Mouse (Mus musculus): ENCODE measurements at regions not wholly inside any gene's neighbourhood (a gene's known extent, or its start where the extent isn't known, plus 50 kb on each side); places are given as distances from the start of the nearest gene placed in this dataset.
A peak's percentile ranks its signal among the peaks of the same experiment; 100 is the strongest.

- Histone ChIP-seq H3K36me3 (ENCODE audit: control insufficient read depth, insufficient read depth, low read length) (no peaks in the 10 kb centered on the region), H3K4me3 (ENCODE audit: control insufficient read depth in 1 of 2, insufficient read depth in 1 of 2, low read depth in 1 of 2, low read length in 2 of 2) (no peak overlapping the region), H3K9me3 (ENCODE audit: control insufficient read depth, low read length) (no peaks in the 10 kb centered on the region), H3K4me1 (ENCODE audit: control insufficient read depth in 2 of 2, insufficient read depth in 2 of 2, low read length in 2 of 2) (peaks cover 6 to 12% of the 10 kb centered on the region in 2 experiments), H3K27me3 (ENCODE audit: control insufficient read depth, insufficient read depth, low read length) (peaks cover 53% of the 10 kb centered on the region), H3K4me2 (ENCODE audit: low read length) (no peak overlapping the region), H3K9ac (ENCODE audit: low read length) (no peak overlapping the region), H3K27ac (replicated peaks in 1 of 2; ENCODE audit: control insufficient read depth in 1 of 2, insufficient read depth in 1 of 2, low read depth in 2 of 2, low read length in 2 of 2) (no peak overlapping the region)
- WGBS: 73% methylated on average over 12 of the region's 12 CpGs
- ATAC-seq (ENCODE audit: insufficient number of reproducible peaks, insufficient read depth, low FRiP score, low read depth): no peak
Measured at GRCm38 (mm10) chr8:88903094-88903493, 140.9 kb downstream of the Sall1 start.

GRCm38 (mm10) chr8:88883751-88884390, 160.1 kb downstream of the Sall1 start:
- H3K9me3 ChIP-seq (ENCODE audit: control insufficient read depth, low read length): no peaks in the 10 kb centered on the region
- H3K4me1 ChIP-seq (ENCODE audit: control insufficient read depth in 2 of 2, insufficient read depth in 2 of 2, low read length in 2 of 2): peaks cover 3 to 5% of the 10 kb centered on the region in 2 experiments
- no peak overlapping the region for H3K4me3 ChIP-seq (ENCODE audit: control insufficient read depth in 1 of 2, insufficient read depth in 1 of 2, low read depth in 1 of 2, low read length in 2 of 2)
- peaks cover 23% of the 10 kb centered on the region for H3K27me3 ChIP-seq (ENCODE audit: control insufficient read depth, insufficient read depth, low read length)
- H3K4me2 ChIP-seq (ENCODE audit: low read length): no peak overlapping the region
- no peak for ATAC-seq (ENCODE audit: insufficient number of reproducible peaks, insufficient read depth, low FRiP score, low read depth)
- H3K36me3 ChIP-seq (ENCODE audit: control insufficient read depth, insufficient read depth, low read length): no peaks in the 10 kb centered on the region
- no peak overlapping the region for H3K9ac ChIP-seq (ENCODE audit: low read length)
- H3K27ac ChIP-seq (replicated peaks in 1 of 2; ENCODE audit: control insufficient read depth in 1 of 2, insufficient read depth in 1 of 2, low read depth in 2 of 2, low read length in 2 of 2): no peak overlapping the region
- 86% methylated on average over 15 of the region's 15 CpGs for whole genome bisulfite sequencing

- 15% methylated on average over 7 of the region's 7 CpGs for WGBS
- H3K27ac ChIP-seq (replicated peaks in 1 of 2; ENCODE audit: control insufficient read depth in 1 of 2, insufficient read depth in 1 of 2, low read depth in 2 of 2, low read length in 2 of 2): no peak overlapping the region
- ATAC-seq (ENCODE audit: insufficient number of reproducible peaks, insufficient read depth, low FRiP score, low read depth): peak; percentile 86
Measured at GRCm38 (mm10) chr8:88879857-88880256, 164.1 kb downstream of the Sall1 start.

GRCm38 (mm10) chr8:88877921-88878320, 166.0 kb downstream of the Sall1 start:
- H3K27me3 ChIP-seq (ENCODE audit: control insufficient read depth, insufficient read depth, low read length): peaks cover 27% of the 10 kb centered on the region
- H3K4me1 ChIP-seq (ENCODE audit: control insufficient read depth in 2 of 2, insufficient read depth in 2 of 2, low read length in 2 of 2): peaks cover 3 to 5% of the 10 kb centered on the region in 2 experiments
- H3K27ac ChIP-seq (replicated peaks in 1 of 2; ENCODE audit: control insufficient read depth in 1 of 2, insufficient read depth in 1 of 2, low read depth in 2 of 2, low read length in 2 of 2): no peak overlapping the region
- H3K9ac ChIP-seq (ENCODE audit: low read length): no peak overlapping the region
- H3K4me2 ChIP-seq (ENCODE audit: low read length): no peak overlapping the region
- ATAC-seq (ENCODE audit: insufficient number of reproducible peaks, insufficient read depth, low FRiP score, low read depth): no peak
- H3K36me3 ChIP-seq (ENCODE audit: control insufficient read depth, insufficient read depth, low read length): no peaks in the 10 kb centered on the region
- no peaks in the 10 kb centered on the region for H3K9me3 ChIP-seq (ENCODE audit: control insufficient read depth, low read length)
- no peak overlapping the region for H3K4me3 ChIP-seq (ENCODE audit: control insufficient read depth in 1 of 2, insufficient read depth in 1 of 2, low read depth in 1 of 2, low read length in 2 of 2)
- 81% methylated on average over 10 of the region's 10 CpGs for WGBS

More at GRCm38 (mm10) chr8:88879857-88880256, 164.1 kb downstream of the Sall1 start:
- Histone ChIP-seq H3K27me3 (ENCODE audit: control insufficient read depth, insufficient read depth, low read length) (peaks cover 30% of the 10 kb centered on the region), H3K4me1 (ENCODE audit: control insufficient read depth in 2 of 2, insufficient read depth in 2 of 2, low read length in 2 of 2) (peaks cover 3 to 5% of the 10 kb centered on the region in 2 experiments), H3K9ac (ENCODE audit: low read length) (no peak overlapping the region), H3K36me3 (ENCODE audit: control insufficient read depth, insufficient read depth, low read length) (no peaks in the 10 kb centered on the region), H3K9me3 (ENCODE audit: control insufficient read depth, low read length) (no peaks in the 10 kb centered on the region), H3K4me3 (ENCODE audit: control insufficient read depth in 1 of 2, insufficient read depth in 1 of 2, low read depth in 1 of 2, low read length in 2 of 2) (no peak overlapping the region), H3K4me2 (ENCODE audit: low read length) (no peak overlapping the region)

GRCm38 (mm10) chr8:88862846-88863455, 166.1 kb downstream of the Cyld start:
- Histone ChIP-seq H3K4me2 (ENCODE audit: low read length) (no peak overlapping the region), H3K4me3 (ENCODE audit: control insufficient read depth in 1 of 2, insufficient read depth in 1 of 2, low read depth in 1 of 2, low read length in 2 of 2) (no peak overlapping the region), H3K27ac (replicated peaks in 1 of 2; ENCODE audit: control insufficient read depth in 1 of 2, insufficient read depth in 1 of 2, low read depth in 2 of 2, low read length in 2 of 2) (no peak overlapping the region), H3K36me3 (ENCODE audit: control insufficient read depth, insufficient read depth, low read length) (no peaks in the 10 kb centered on the region), H3K4me1 (ENCODE audit: control insufficient read depth in 2 of 2, insufficient read depth in 2 of 2, low read length in 2 of 2) (no peaks in the 10 kb centered on the region), H3K9ac (ENCODE audit: low read length) (no peak overlapping the region), H3K27me3 (ENCODE audit: control insufficient read depth, insufficient read depth, low read length) (no peaks in the 10 kb centered on the region), H3K9me3 (ENCODE audit: control insufficient read depth, low read length) (0 out of 2 replicates have a peak, but pooled peaks cover 5% of the 10 kb centered on the region)
- ATAC-seq (ENCODE audit: insufficient number of reproducible peaks, insufficient read depth, low FRiP score, low read depth): no peak
- WGBS: 82% methylated on average over 10 of the region's 10 CpGs

DNA sequence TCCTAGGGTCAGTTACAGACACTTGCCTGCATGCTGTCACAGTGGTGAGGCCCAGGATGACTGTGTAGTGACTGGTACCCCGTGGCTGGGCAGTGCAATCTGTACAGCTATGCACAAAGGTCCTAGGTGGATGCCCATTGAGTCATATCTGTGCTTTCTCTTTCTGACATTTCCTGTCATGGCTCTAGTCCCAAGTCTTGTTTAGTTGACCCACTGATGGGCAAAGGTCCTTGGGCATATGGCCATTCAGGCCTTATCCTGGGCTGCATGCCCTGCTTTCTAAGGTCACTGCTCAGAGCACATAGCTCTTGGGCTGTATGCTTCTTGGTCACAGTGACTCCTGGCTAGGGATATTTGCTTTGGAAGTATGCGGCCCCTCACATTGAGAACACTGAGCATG, 160.4 kb downstream of the Cyld start:
- no peaks in the 10 kb centered on the region for H3K36me3 ChIP-seq (ENCODE audit: control insufficient read depth, insufficient read depth, low read length)
- H3K9ac ChIP-seq (ENCODE audit: low read length): no peak overlapping the region
- H3K4me2 ChIP-seq (ENCODE audit: low read length): no peak overlapping the region
- no peak overlapping the region for H3K4me3 ChIP-seq (ENCODE audit: control insufficient read depth in 1 of 2, insufficient read depth in 1 of 2, low read depth in 1 of 2, low read length in 2 of 2)
- H3K27ac ChIP-seq (replicated peaks in 1 of 2; ENCODE audit: control insufficient read depth in 1 of 2, insufficient read depth in 1 of 2, low read depth in 2 of 2, low read length in 2 of 2): no peak overlapping the region
- H3K27me3 ChIP-seq (ENCODE audit: control insufficient read depth, insufficient read depth, low read length): no peaks in the 10 kb centered on the region; the same call in 1 of the 2 replicates
- ATAC-seq (ENCODE audit: insufficient number of reproducible peaks, insufficient read depth, low FRiP score, low read depth): no peak
- 0 out of 2 replicates have a peak, but pooled peaks cover 5% of the 10 kb centered on the region for H3K9me3 ChIP-seq (ENCODE audit: control insufficient read depth, low read length)
- 78% methylated on average over 2 of the region's 2 CpGs for WGBS
- H3K4me1 ChIP-seq (ENCODE audit: control insufficient read depth in 2 of 2, insufficient read depth in 2 of 2, low read length in 2 of 2): no peaks in the 10 kb centered on the region

GRCm38 (mm10) chr8:88853200-88853599, 156.4 kb downstream of the Cyld start:
- H3K4me1 ChIP-seq (ENCODE audit: control insufficient read depth in 2 of 2, insufficient read depth in 2 of 2, low read length in 2 of 2): no peaks in the 10 kb centered on the region
- H3K9me3 ChIP-seq (ENCODE audit: control insufficient read depth, low read length): no peaks in the 10 kb centered on the region
- no peak overlapping the region for H3K4me2 ChIP-seq (ENCODE audit: low read length)
- no peak for ATAC-seq (ENCODE audit: insufficient number of reproducible peaks, insufficient read depth, low FRiP score, low read depth)
- H3K4me3 ChIP-seq (ENCODE audit: control insufficient read depth in 1 of 2, insufficient read depth in 1 of 2, low read depth in 1 of 2, low read length in 2 of 2): no peak overlapping the region
- no peaks in the 10 kb centered on the region; the same call in 1 of the 2 replicates for H3K27me3 ChIP-seq (ENCODE audit: control insufficient read depth, insufficient read depth, low read length)
- no peaks in the 10 kb centered on the region for H3K36me3 ChIP-seq (ENCODE audit: control insufficient read depth, insufficient read depth, low read length)
- WGBS: 83% methylated on average over 8 of the region's 8 CpGs
- H3K27ac ChIP-seq (replicated peaks in 1 of 2; ENCODE audit: control insufficient read depth in 1 of 2, insufficient read depth in 1 of 2, low read depth in 2 of 2, low read length in 2 of 2): no peak overlapping the region
- H3K9ac ChIP-seq (ENCODE audit: low read length): no peak overlapping the region
